In genomic region chr8:24386462-24386861, GRCm38 (mm10) we compare ENCODE assay signal across 9 mouse cellular contexts.
DNase-seq lines count a peak whose midpoint lies in the region; ATAC-seq and TF ChIP-seq lines count a peak whose summit lies in the region.
"Had no signal": no experiment of that assay in that cellular context is flagged by ENCODE, and none has a peak within 500 bp of the region (broad histone marks: within the 10 kb centered on the region; RNA-seq: fewer than 3 reads in every experiment).

No protein-coding gene starts in this region.

- intact Hi-C loops in left cerebral cortex, postnatal 36 days (cut with DNase I): no loop called here

- no peak overlapping the region for H3K9ac ChIP-seq in hindbrain, embryonic 11.5 days (ENCODE audit: low read depth, low read length)
- no peak overlapping the region for H3K9ac ChIP-seq in hindbrain, embryonic 16.5 days (ENCODE audit: low read depth, low read length)
- H3K9ac ChIP-seq in forebrain, postnatal 0 days: no peak overlapping the region

- H3K4me2 ChIP-seq in hindbrain, embryonic 11.5 days (replicated peaks; ENCODE audit: low read depth, low read length): no peak overlapping the region
- no peak overlapping the region for H3K4me2 ChIP-seq in hindbrain, embryonic 16.5 days (ENCODE audit: low read length)
- H3K4me2 ChIP-seq in forebrain, postnatal 0 days (ENCODE audit: low read depth): no peak overlapping the region

- peak; percentile 53; the same call in 1 of the 2 replicates for ATAC-seq in hindbrain, embryonic 11.5 days (ENCODE audit: low FRiP score)
- ATAC-seq in hindbrain, embryonic 16.5 days: no peak; the same call in 1 of the 2 replicates
- peak; percentile 73 for ATAC-seq in forebrain, postnatal 0 days

- no peaks in the 10 kb centered on the region for H3K9me3 ChIP-seq in hindbrain, embryonic 11.5 days (ENCODE audit: control insufficient read depth, low read length)
- H3K9me3 ChIP-seq in hindbrain, embryonic 16.5 days (ENCODE audit: control insufficient read depth, low read length): no peaks in the 10 kb centered on the region
- H3K9me3 ChIP-seq in forebrain, postnatal 0 days (ENCODE audit: low read length): no peaks in the 10 kb centered on the region

- H3K4me1 ChIP-seq in hindbrain, embryonic 11.5 days (replicated peaks; ENCODE audit: control insufficient read depth, insufficient read depth, low read length): no peaks in the 10 kb centered on the region
- no peaks in the 10 kb centered on the region for H3K4me1 ChIP-seq in hindbrain, embryonic 16.5 days (ENCODE audit: control insufficient read depth, insufficient read depth, low read depth, low read length)
- no peaks in the 10 kb centered on the region for H3K4me1 ChIP-seq in forebrain, postnatal 0 days (ENCODE audit: insufficient read depth)

- H3K27ac ChIP-seq in hindbrain, embryonic 11.5 days (ENCODE audit: low read depth, low read length): no peak overlapping the region
- no peak overlapping the region for H3K27ac ChIP-seq in hindbrain, embryonic 16.5 days (ENCODE audit: low read depth, low read length)
- no peak overlapping the region for H3K27ac ChIP-seq in forebrain, postnatal 0 days (ENCODE audit: low read depth, low read length)

- TF ChIP-seq CTCF in forebrain, postnatal 0 days (IDR thresholded peaks at IDR 0.05; ENCODE audit: low read depth): peak; percentile 91

- peak; percentile 86 for DNase-seq in hindbrain, embryonic 11.5 days (ENCODE audit: low spot score)
- peak; percentile 28 for DNase-seq in c-Kit-positive CD71-negative TER-119-negative erythroid progenitor cells, embryonic 14.5 days (ENCODE audit: low read depth)
- peak; percentile 84 for DNase-seq in forebrain, postnatal 0 days
- DNase-seq in hindlimb bud, embryonic 11.5 days (ENCODE audit: extremely low spot score, low read depth, low spot score): peak; percentile 67
- peak; percentile 54 to 69 for DNase-seq in left cerebral cortex, postnatal 36 days (ENCODE audit: low spot score in 2 of 2)
- peak; percentile 35 for DNase-seq in naive thymus-derived CD4-positive, alpha-beta T cell, adult 2 months (ENCODE audit: low read depth)
- peak; percentile 92 for DNase-seq in testis, postnatal 10 days (ENCODE audit: low spot score)

- 11% methylated on average over 3 of the region's 3 CpGs for WGBS in hindbrain, embryonic 11.5 days
- 6% methylated on average over 3 of the region's 3 CpGs for WGBS in hindbrain, embryonic 16.5 days
- 3% methylated on average over 3 of the region's 3 CpGs for WGBS in forebrain, postnatal 0 days

- H3K4me3 ChIP-seq in hindbrain, embryonic 11.5 days (ENCODE audit: low read depth, low read length): no peak overlapping the region
- H3K4me3 ChIP-seq in hindbrain, embryonic 16.5 days (ENCODE audit: low read length): no peak overlapping the region
- H3K4me3 ChIP-seq in forebrain, postnatal 0 days (ENCODE audit: low read depth, low read length): no peak overlapping the region
- H3K4me3 ChIP-seq: myocyte had no signal

- H3K36me3 ChIP-seq in hindbrain, embryonic 11.5 days (ENCODE audit: control insufficient read depth, insufficient read depth, low read length): no peaks in the 10 kb centered on the region
- H3K36me3 ChIP-seq in hindbrain, embryonic 16.5 days (ENCODE audit: control insufficient read depth, insufficient read depth, low read length): no peaks in the 10 kb centered on the region
- no peaks in the 10 kb centered on the region for H3K36me3 ChIP-seq in forebrain, postnatal 0 days (ENCODE audit: insufficient read depth)

- no peaks in the 10 kb centered on the region for H3K27me3 ChIP-seq in hindbrain, embryonic 11.5 days (ENCODE audit: control insufficient read depth, insufficient read depth, low read length)
- no peaks in the 10 kb centered on the region for H3K27me3 ChIP-seq in hindbrain, embryonic 16.5 days (replicated peaks; ENCODE audit: control insufficient read depth, insufficient read depth, low read length)
- H3K27me3 ChIP-seq in forebrain, postnatal 0 days (ENCODE audit: insufficient read depth, low read length): no peaks in the 10 kb centered on the region

Comparison
In these comparisons a context has a peak if more than half of its experiments do, and no peak if none do; other contexts are left out.
1. DNase-seq: peak in every context shown above with its lines; median percentile 92 in testis, postnatal 10 days; 86 in hindbrain, embryonic 11.5 days; 84 in forebrain, postnatal 0 days; 67 in hindlimb bud, embryonic 11.5 days; 62 in left cerebral cortex, postnatal 36 days; 35 in naive thymus-derived CD4-positive, alpha-beta T cell, adult 2 months; 28 in c-Kit-positive CD71-negative TER-119-negative erythroid progenitor cells, embryonic 14.5 days.